ENCODE assay signal across 9 mouse cellular contexts in the genomic region with DNA sequence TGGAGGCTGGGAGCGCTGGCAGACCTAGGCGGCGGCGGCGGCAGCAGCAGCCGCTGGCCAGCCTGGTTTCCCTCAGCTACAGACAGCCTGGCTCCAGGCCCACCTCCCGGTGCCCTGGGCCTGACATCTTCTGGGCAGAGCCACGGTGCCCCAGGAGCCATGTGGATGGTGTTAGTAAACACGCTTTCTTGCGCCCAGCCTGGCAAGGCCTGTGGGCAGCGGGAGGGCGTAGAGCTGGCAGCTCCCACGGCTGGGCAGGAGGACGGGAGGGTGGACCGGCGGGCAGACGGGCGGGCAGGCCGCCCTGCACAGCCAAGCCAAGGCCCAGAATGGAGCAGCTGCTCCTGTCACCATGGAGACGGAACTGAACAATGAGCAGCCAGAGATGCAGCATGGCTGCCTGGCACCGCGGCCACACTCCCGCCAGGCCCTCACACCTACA. TPM values are rescaled to one million over a fixed set of nuclear protein-coding genes. Genes with fewer than 3 reads are reported as not detected.
DNase-seq lines count a peak whose midpoint lies in the region; ATAC-seq and TF ChIP-seq lines count a peak whose summit lies in the region.
"Had no signal": no experiment of that assay in that cellular context is flagged by ENCODE, and none has a peak within 500 bp of the region (broad histone marks: within the 10 kb centered on the region; RNA-seq: fewer than 3 reads in every experiment).

No protein-coding gene starts in this region.

- TF ChIP-seq POLR2A in ES-Bruce4 (IDR thresholded peaks at IDR 0.05; ENCODE audit: insufficient read depth, low read length), result no peak

- peak; percentile 90 for ATAC-seq in lung, embryonic 16.5 days (ENCODE audit: low read depth)
- no peak for ATAC-seq in megakaryocyte, adult 5-6 weeks (ENCODE audit: poor library complexity, severe bottlenecking)

- no peak overlapping the region for H3K27ac ChIP-seq in ES-Bruce4 (ENCODE audit: insufficient read depth, low read length)
- peak overlapping the region; percentile 96 for H3K27ac ChIP-seq in hindbrain, embryonic 10.5 days
- H3K27ac ChIP-seq in lung, embryonic 16.5 days (ENCODE audit: low read length), result peak overlapping the region; percentile 75
- H3K27ac ChIP-seq: liver, embryonic 15.5 days had no signal

- 4% methylated on average over 23 of the region's 23 CpGs for WGBS in hindbrain, embryonic 10.5 days
- WGBS in lung, embryonic 16.5 days, result 9% methylated on average over 23 of the region's 23 CpGs

- peak overlapping the region; percentile 55 for H3K9ac ChIP-seq in ES-Bruce4 (ENCODE audit: low read depth, poor library complexity, severe bottlenecking)
- peak overlapping the region; percentile 69 for H3K9ac ChIP-seq in lung, embryonic 16.5 days (ENCODE audit: low read length)
- H3K9ac ChIP-seq: liver, embryonic 15.5 days had no signal

- H3K4me2 ChIP-seq in lung, embryonic 16.5 days (ENCODE audit: low read depth, low read length), result peak overlapping the region; percentile 67
- H3K4me2 ChIP-seq: liver, embryonic 15.5 days had no signal

- TF ChIP-seq EP300 in ES-Bruce4 (IDR thresholded peaks at IDR 0.05; ENCODE audit: insufficient read depth, low read depth, low read length), result no peak

- TF ChIP-seq CTCF in ES-Bruce4 (IDR thresholded peaks at IDR 0.05; ENCODE audit: low read depth, low read length), result no peak

- H3K36me3 ChIP-seq in ES-Bruce4 (ENCODE audit: control insufficient read depth, insufficient read depth, low read length, poor library complexity, severe bottlenecking), result no peaks in the 10 kb centered on the region
- no peaks in the 10 kb centered on the region for H3K36me3 ChIP-seq in hindbrain, embryonic 10.5 days
- H3K36me3 ChIP-seq in lung, embryonic 16.5 days (ENCODE audit: control insufficient read depth, insufficient read depth, low read length), result no peaks in the 10 kb centered on the region
- H3K36me3 ChIP-seq: liver, embryonic 15.5 days had no signal

- H3K4me1 ChIP-seq in ES-Bruce4 (ENCODE audit: control insufficient read depth, insufficient read depth, low read length), result peaks cover 5% of the 10 kb centered on the region
- peaks cover 47% of the 10 kb centered on the region for H3K4me1 ChIP-seq in hindbrain, embryonic 10.5 days (replicated peaks)
- peaks cover 21% of the 10 kb centered on the region for H3K4me1 ChIP-seq in lung, embryonic 16.5 days (replicated peaks; ENCODE audit: control insufficient read depth, insufficient read depth, low read length)
- H3K4me1 ChIP-seq: liver, embryonic 15.5 days had no signal

- peak; percentile 97 for DNase-seq in cerebellum, postnatal 14 days
- DNase-seq in frontal cortex, postnatal 14 days (ENCODE audit: low spot score in 2 of 2), result peak; percentile 65 to 84
- peak; percentile 87 for DNase-seq in hindbrain, embryonic 10.5 days (ENCODE audit: low spot score)
- DNase-seq in layer of hippocampus, adult 9-10 months (ENCODE audit: low spot score), result peak; percentile 52
- DNase-seq in retina, postnatal 1 day, result peak; percentile 97

- no peaks in the 10 kb centered on the region for H3K27me3 ChIP-seq in ES-Bruce4 (ENCODE audit: control insufficient read depth, insufficient read depth, low read length, poor library complexity, severe bottlenecking)
- H3K27me3 ChIP-seq in hindbrain, embryonic 10.5 days (ENCODE audit: insufficient read depth, poor library complexity, severe bottlenecking), result 0 out of 2 replicates have a peak, but pooled peaks cover 6% of the 10 kb centered on the region
- H3K27me3 ChIP-seq in lung, embryonic 16.5 days (ENCODE audit: control insufficient read depth, insufficient read depth, low read depth, low read length), result no peaks in the 10 kb centered on the region; the same call in 1 of the 2 replicates
- H3K27me3 ChIP-seq: liver, embryonic 15.5 days had no signal

- no peaks in the 10 kb centered on the region for H3K9me3 ChIP-seq in ES-Bruce4 (replicated peaks; ENCODE audit: control insufficient read depth, insufficient read depth, low read length, poor library complexity, severe bottlenecking)
- no peaks in the 10 kb centered on the region for H3K9me3 ChIP-seq in hindbrain, embryonic 10.5 days
- no peaks in the 10 kb centered on the region for H3K9me3 ChIP-seq in lung, embryonic 16.5 days (ENCODE audit: control insufficient read depth, low read length)
- H3K9me3 ChIP-seq: liver, embryonic 15.5 days had no signal

- H3K4me3 ChIP-seq in ES-Bruce4 (ENCODE audit: low read depth, low read length), result peak overlapping the region; percentile 76
- H3K4me3 ChIP-seq in hindbrain, embryonic 10.5 days, result peak overlapping the region; percentile 49
- peak overlapping the region; percentile 40 for H3K4me3 ChIP-seq in lung, embryonic 16.5 days (ENCODE audit: low read length)
- H3K4me3 ChIP-seq: liver, embryonic 15.5 days had no signal

RNA-seq across cellular contexts. Expression of a gene that starts 37.2 kb away (rescaled TPM):
- polyA plus RNA-seq in ES-Bruce4 (2011; ENCODE audit: insufficient read depth, insufficient read length, low read depth, missing spikeins), result 75.0 and 78.6 TPM in 2 replicates
- polyA plus RNA-seq in hindbrain, embryonic 10.5 days (2016; fragmentation: Nextera tagmentation; extraction: Ambion mirVana), result 128 and 150 TPM in 2 replicates
- 31.2 and 37.2 TPM in 2 replicates for polyA plus RNA-seq in lung, embryonic 16.5 days (2015; fragmentation: Nextera tagmentation; extraction: Ambion mirVana)
- 0.16 and 0.67 TPM in 2 replicates for total RNA-seq in megakaryocyte, adult 5-6 weeks (2015)
- total RNA-seq in megakaryocyte, adult 5-6 weeks (2017), result 0.08 and 0.11 TPM in 2 replicates
